Mouse (Mus musculus): ENCODE measurements at regions not wholly inside any gene's neighbourhood (a gene's known extent, or its start where the extent isn't known, plus 50 kb on each side); places are given as distances from the start of the nearest gene placed in this dataset.
A peak's percentile ranks its signal among the peaks of the same experiment; 100 is the strongest.

- peak; percentile 14 for DNase-seq (ENCODE audit: low read depth, low spot score)
Measured at GRCm38 (mm10) chr16:64068787-64069673, 205.1 kb upstream of the Epha3 start.

GRCm38 (mm10) chr16:64062584-64062983, 198.6 kb upstream of the Epha3 start:
- DNase-seq (ENCODE audit: low read depth, low spot score) = no peak

GRCm38 (mm10) chr16:64058712-64059111, 194.7 kb upstream of the Epha3 start:
- DNase-seq (ENCODE audit: low read depth, low spot score) = no peak

DNA sequence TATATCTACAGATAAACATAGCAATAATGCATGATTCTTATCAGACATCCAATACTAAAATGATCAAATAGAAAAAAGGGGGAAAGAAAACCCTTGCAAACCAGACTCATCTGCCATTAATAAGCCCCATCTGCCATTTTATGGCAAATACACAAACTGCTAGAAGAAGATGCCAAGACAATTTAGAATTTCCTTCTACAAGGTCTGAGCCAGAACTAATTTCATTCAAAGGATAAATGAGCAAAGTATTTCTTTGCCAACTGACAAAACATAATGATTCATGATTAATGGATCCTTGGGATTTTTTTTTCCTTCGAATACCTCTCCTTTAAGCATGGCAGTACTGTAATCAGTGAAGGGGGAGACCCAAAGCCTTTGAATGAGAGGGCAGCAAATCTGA, 190.4 kb upstream of the Epha3 start:
- no peak for DNase-seq (ENCODE audit: low read depth, low spot score)

- DNase-seq (ENCODE audit: low read depth, low spot score) = no peak
Measured at GRCm38 (mm10) chr16:64048026-64048425, 184.1 kb upstream of the Epha3 start.

DNA sequence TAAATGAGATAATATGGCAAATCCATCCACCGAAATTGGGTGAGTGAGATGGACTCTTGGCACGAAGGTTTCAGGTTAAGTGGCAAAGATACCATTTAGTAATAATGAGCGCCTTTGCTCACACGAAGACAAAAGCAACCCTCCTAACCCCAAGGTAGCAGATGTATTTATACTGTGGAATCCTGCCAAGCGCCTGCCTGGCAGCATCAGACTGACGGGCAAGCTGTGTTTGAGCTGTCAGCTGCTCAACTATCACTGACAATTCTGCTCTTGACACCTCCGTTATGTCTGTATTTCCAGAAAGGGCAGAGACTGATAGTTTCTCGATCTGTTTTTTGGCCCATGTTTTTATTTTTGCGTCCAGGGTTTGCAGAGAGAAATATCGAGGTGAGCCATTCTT, 169.1 kb upstream of the Epha3 start:
- DNase-seq (ENCODE audit: low read depth, low spot score) = no peak

- no peak for DNase-seq (ENCODE audit: low read depth, low spot score)
Measured at GRCm38 (mm10) chr16:64023981-64024380, 160.0 kb upstream of the Epha3 start.

DNA sequence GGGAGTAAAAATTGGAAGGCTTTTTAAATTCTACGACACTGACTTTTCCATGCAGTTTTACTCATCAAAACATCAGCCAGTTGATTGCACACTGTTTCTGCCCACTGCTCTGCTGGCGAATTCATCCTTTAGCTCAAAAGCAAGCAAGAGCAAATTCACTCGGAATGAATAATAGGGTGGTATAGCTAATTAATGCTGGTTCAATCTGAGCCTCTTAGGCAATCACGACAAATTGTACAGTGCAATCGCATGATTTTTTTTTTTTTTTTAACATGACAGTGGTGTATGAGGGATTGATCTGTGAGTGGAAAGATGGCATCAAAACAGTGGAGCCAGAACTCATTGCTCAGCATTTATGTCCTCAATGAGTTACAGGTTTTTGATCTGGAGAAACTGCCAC, 136.9 kb upstream of the Epha3 start:
- no peak for DNase-seq (ENCODE audit: low read depth, low spot score)

GRCm38 (mm10) chr16:63967407-63967806, 103.4 kb upstream of the Epha3 start:
- DNase-seq (ENCODE audit: low read depth, low spot score) = no peak

DNA sequence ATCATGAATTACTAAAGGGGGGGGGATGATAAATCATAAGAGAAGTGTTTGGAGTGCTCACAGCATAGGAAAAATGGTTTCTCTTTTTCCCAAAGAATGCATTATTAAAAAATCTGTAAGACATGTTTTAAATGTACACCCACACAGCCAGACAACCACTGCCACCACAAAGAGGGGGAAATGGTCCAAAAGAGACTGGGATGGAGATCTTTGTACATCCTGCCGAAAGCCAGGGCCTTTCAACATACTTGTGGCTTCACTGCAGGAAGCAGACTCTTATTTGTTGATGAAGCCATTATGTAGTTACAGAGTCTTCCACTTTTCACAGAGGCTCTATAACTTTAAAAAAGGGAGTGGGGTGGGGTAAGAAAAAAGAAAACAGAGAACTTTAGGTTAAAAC, 96.8 kb upstream of the Epha3 start:
- DNase-seq (ENCODE audit: low read depth, low spot score) = no peak

- DNase-seq (ENCODE audit: low read depth, low spot score) = no peak
Measured at GRCm38 (mm10) chr16:63958154-63958553, 94.2 kb upstream of the Epha3 start.

DNA sequence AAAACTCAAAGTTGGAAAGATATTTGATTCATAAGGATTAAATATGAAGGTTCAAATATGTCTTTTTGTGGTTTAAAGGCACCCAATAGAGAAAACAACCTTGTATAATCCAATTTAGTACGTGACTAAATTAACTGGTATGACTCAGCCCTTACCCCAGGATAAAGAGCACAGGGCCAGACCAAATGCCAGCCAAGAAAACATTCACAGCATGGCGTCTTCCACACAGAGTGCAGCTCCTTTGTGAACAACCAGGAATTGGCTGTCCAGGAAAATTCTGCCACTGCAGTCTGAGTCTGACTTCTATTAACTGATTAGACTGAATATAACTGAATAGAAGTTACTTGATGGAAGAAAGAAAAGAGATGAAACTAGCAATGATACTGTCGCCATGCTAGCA, 61.2 kb upstream of the Epha3 start:
- no peak for DNase-seq (ENCODE audit: low read depth, low spot score)

DNA sequence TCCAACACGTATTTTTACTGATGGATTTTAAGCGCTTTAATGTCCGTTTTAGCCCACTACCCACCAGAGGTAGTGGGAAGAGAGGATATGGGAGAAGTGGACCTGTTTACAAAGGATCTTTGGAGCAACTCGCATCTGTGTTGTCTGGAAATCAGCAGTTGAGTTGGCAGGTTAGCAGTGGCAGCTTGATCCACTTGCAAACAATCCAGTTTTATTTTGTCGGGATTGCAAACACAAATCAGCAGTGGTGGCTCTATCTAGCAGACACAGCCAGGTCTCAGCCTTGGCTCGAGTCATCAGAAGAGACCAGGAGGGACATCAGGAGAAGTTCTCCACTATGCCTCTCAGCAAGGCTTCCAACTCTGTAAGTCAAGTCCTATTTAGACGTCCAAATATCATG, 57.2 kb upstream of the Epha3 start:
- no peak for DNase-seq (ENCODE audit: low read depth, low spot score)
